Mouse (Mus musculus) ovary, postnatal 36 days (tissue): Measurements from ENCODE around the gene Plxnb1.

Experiments
- DNase-seq: peaks from one replicate; pipeline ENCODE4 v3.0.0; 2022; ENCODE audit warnings: low spot score, mixed read lengths

The Plxnb1 gene

DNA sequence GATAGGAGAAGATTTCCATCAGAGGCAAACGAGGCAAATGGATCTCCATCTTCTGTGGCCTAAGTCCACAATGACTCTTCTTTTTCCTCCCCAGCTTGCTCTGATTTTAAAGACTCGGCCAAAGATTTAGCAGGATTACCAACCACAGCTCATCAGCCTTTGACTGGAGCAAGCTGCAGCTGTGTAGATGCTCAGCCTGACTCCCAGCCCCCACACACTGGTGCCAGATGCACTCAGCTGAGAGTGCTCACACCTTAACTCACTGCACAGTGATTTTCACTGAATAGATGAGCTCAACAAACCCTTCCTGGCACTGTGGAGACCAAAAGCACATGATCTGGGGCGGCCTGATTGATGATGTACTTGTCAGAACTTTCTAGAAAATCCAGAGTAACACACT is 66.8 kb downstream of the Plxnb1 start, which contains the start of gene Fbxw21:
Gene Fbxw21, minus strand, starts transcription at position 101 of the 400 bp plus-strand sequence.
- no peak for DNase-seq

DNA sequence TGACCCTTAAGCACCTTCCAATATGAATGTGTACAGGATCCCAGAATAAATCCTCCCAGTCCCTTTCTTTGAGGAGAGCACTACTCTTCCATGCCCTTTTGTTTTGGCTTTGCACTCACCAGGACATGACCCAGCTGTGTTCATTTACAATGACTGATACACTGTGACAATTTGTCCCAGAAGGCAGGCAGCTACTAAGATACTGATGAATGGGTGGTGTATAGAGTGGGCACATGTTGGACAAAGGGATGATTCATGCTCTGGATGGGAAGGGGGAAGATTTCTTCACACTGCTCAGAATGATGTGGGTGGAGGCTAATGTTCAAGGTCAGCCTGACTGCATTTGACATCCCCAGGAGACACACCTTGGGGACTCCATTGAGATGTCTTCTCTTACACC is 72.1 kb downstream of the Plxnb1 start:
- no peak for DNase-seq
